Mouse (Mus musculus): Measurements from ENCODE around the gene Myo10. TPM values are rescaled to one million over a fixed set of nuclear protein-coding genes. Genes with fewer than 3 reads are reported as not detected.

The Myo10 gene
- polyA plus RNA-seq, 1 experiment from 2014 or later, result 25.8 TPM

- Histone ChIP-seq H3K4me2 (ENCODE audit: low read length) (peak overlapping the region; percentile 92), H3K9me3 (replicated peaks; ENCODE audit: low read length) (no peaks in the 10 kb centered on the region), H3K4me3 (replicated peaks; ENCODE audit: low read depth, low read length) (peak overlapping the region; percentile 60), H3K27ac (peak overlapping the region; percentile 86), H3K4me1 (replicated peaks; ENCODE audit: insufficient read depth, low read length) (no peaks in the 10 kb centered on the region), H3K36me3 (ENCODE audit: insufficient read depth, low read length) (no peaks in the 10 kb centered on the region), H3K9ac (ENCODE audit: low read depth, low read length) (peak overlapping the region; percentile 69; the same call in 1 of the 2 replicates), H3K27me3 (ENCODE audit: insufficient read depth, low read length) (no peaks in the 10 kb centered on the region)
- DNase-seq (ENCODE audit: low spot score) (peak; percentile 24), ATAC-seq (replicated peaks; ENCODE audit: low FRiP score, low read depth) (no peak; the same call in 1 of the 2 replicates)
- no peak for TF ChIP-seq CTCF (IDR thresholded peaks at IDR 0.05; ENCODE audit: low read depth)
- WGBS, result 12% methylated on average over 11 of the region's 11 CpGs
Observed at GRCm38 (mm10) chr15:25844013-25844570, 221.8 kb downstream of the Myo10 start.

- peak overlapping the region; percentile 86; the same call in 1 of the 2 replicates for H3K27ac ChIP-seq
- DNase-seq (ENCODE audit: low spot score) (no peak), ATAC-seq (replicated peaks; ENCODE audit: low FRiP score, low read depth) (no peak)
- H3K4me1 ChIP-seq (replicated peaks; ENCODE audit: insufficient read depth, low read length), result no peaks in the 10 kb centered on the region
- H3K36me3 ChIP-seq (ENCODE audit: insufficient read depth, low read length), result no peaks in the 10 kb centered on the region
- no peak overlapping the region for H3K9ac ChIP-seq (ENCODE audit: low read depth, low read length)
- no peak for TF ChIP-seq CTCF (IDR thresholded peaks at IDR 0.05; ENCODE audit: low read depth)
- H3K4me3 ChIP-seq (replicated peaks; ENCODE audit: low read depth, low read length), result no peak overlapping the region
- 49% methylated on average over 4 of the region's 4 CpGs for WGBS
- peak overlapping the region; percentile 92 for H3K4me2 ChIP-seq (ENCODE audit: low read length)
- H3K27me3 ChIP-seq (ENCODE audit: insufficient read depth, low read length), result no peaks in the 10 kb centered on the region
- no peaks in the 10 kb centered on the region for H3K9me3 ChIP-seq (replicated peaks; ENCODE audit: low read length)
Observed at GRCm38 (mm10) chr15:25844771-25845170, 222.4 kb downstream of the Myo10 start.

- Histone ChIP-seq H3K36me3 (ENCODE audit: insufficient read depth, low read length) (no peaks in the 10 kb centered on the region), H3K4me1 (replicated peaks; ENCODE audit: insufficient read depth, low read length) (no peaks in the 10 kb centered on the region), H3K27me3 (ENCODE audit: insufficient read depth, low read length) (no peaks in the 10 kb centered on the region), H3K4me3 (replicated peaks; ENCODE audit: low read depth, low read length) (no peak overlapping the region), H3K27ac (no peak overlapping the region), H3K9me3 (replicated peaks; ENCODE audit: low read length) (no peaks in the 10 kb centered on the region), H3K9ac (ENCODE audit: low read depth, low read length) (no peak overlapping the region), H3K4me2 (ENCODE audit: low read length) (no peak overlapping the region)
- 94% methylated on average over 1 of the region's 1 CpGs for WGBS
- ATAC-seq (replicated peaks; ENCODE audit: low FRiP score, low read depth), result no peak
- no peak for TF ChIP-seq CTCF (IDR thresholded peaks at IDR 0.05; ENCODE audit: low read depth)
- DNase-seq (ENCODE audit: low spot score), result no peak
Observed at GRCm38 (mm10) chr15:25847576-25848168, 225.3 kb downstream of the Myo10 start.

GRCm38 (mm10) chr15:25850552-25850951 is 228.2 kb downstream of the Myo10 start:
- Histone ChIP-seq H3K27me3 (ENCODE audit: insufficient read depth, low read length) (no peaks in the 10 kb centered on the region), H3K4me1 (replicated peaks; ENCODE audit: insufficient read depth, low read length) (no peaks in the 10 kb centered on the region), H3K36me3 (ENCODE audit: insufficient read depth, low read length) (no peaks in the 10 kb centered on the region), H3K4me2 (ENCODE audit: low read length) (no peak overlapping the region), H3K4me3 (replicated peaks; ENCODE audit: low read depth, low read length) (no peak overlapping the region), H3K9me3 (replicated peaks; ENCODE audit: low read length) (no peaks in the 10 kb centered on the region), H3K9ac (ENCODE audit: low read depth, low read length) (no peak overlapping the region), H3K27ac (no peak overlapping the region)
- TF ChIP-seq CTCF (IDR thresholded peaks at IDR 0.05; ENCODE audit: low read depth), result no peak
- DNase-seq (ENCODE audit: low spot score) (no peak), ATAC-seq (replicated peaks; ENCODE audit: low FRiP score, low read depth) (no peak)
- WGBS, result 75% methylated on average over 11 of the region's 11 CpGs

- no peak for DNase-seq (ENCODE audit: low spot score)
- 59% methylated on average over 18 of the region's 18 CpGs for WGBS
- no peaks in the 10 kb centered on the region for H3K9me3 ChIP-seq (replicated peaks; ENCODE audit: low read length)
- TF ChIP-seq CTCF (IDR thresholded peaks at IDR 0.05; ENCODE audit: low read depth), result no peak
- no peaks in the 10 kb centered on the region for H3K36me3 ChIP-seq (ENCODE audit: insufficient read depth, low read length)
- H3K27me3 ChIP-seq (ENCODE audit: insufficient read depth, low read length), result no peaks in the 10 kb centered on the region
- no peak overlapping the region for H3K9ac ChIP-seq (ENCODE audit: low read depth, low read length)
- no peak for ATAC-seq (replicated peaks; ENCODE audit: low FRiP score, low read depth)
- H3K4me1 ChIP-seq (replicated peaks; ENCODE audit: insufficient read depth, low read length), result peaks cover 5% of the 10 kb centered on the region; the same call in 1 of the 2 replicates
- no peak overlapping the region for H3K4me3 ChIP-seq (replicated peaks; ENCODE audit: low read depth, low read length)
- H3K27ac ChIP-seq, result no peak overlapping the region
- H3K4me2 ChIP-seq (ENCODE audit: low read length), result no peak overlapping the region
Observed at GRCm38 (mm10) chr15:25854270-25854904, 232.1 kb downstream of the Myo10 start.

GRCm38 (mm10) chr15:25858611-25859058 is 236.3 kb downstream of the Myo10 start:
- no peak for TF ChIP-seq CTCF (IDR thresholded peaks at IDR 0.05; ENCODE audit: low read depth)
- no peak overlapping the region for H3K27ac ChIP-seq
- peaks cover 5% of the 10 kb centered on the region; the same call in 1 of the 2 replicates for H3K4me1 ChIP-seq (replicated peaks; ENCODE audit: insufficient read depth, low read length)
- 44% methylated on average over 10 of the region's 12 CpGs for WGBS
- H3K4me2 ChIP-seq (ENCODE audit: low read length), result 0 out of 2 replicates have a peak overlapping the region, but pooled peaks have one; percentile 27
- H3K4me3 ChIP-seq (replicated peaks; ENCODE audit: low read depth, low read length), result no peak overlapping the region
- no peaks in the 10 kb centered on the region for H3K9me3 ChIP-seq (replicated peaks; ENCODE audit: low read length)
- H3K36me3 ChIP-seq (ENCODE audit: insufficient read depth, low read length), result no peaks in the 10 kb centered on the region
- no peaks in the 10 kb centered on the region for H3K27me3 ChIP-seq (ENCODE audit: insufficient read depth, low read length)
- no peak overlapping the region for H3K9ac ChIP-seq (ENCODE audit: low read depth, low read length)
- DNase-seq (ENCODE audit: low spot score) (peak; percentile 16), ATAC-seq (replicated peaks; ENCODE audit: low FRiP score, low read depth) (peak; percentile 58)
